Mouse (Mus musculus): ENCODE measurements around the gene Grin3a. TPM values are rescaled to one million over a fixed set of nuclear protein-coding genes. Genes with fewer than 3 reads are reported as not detected.

Gene Grin3a
- total RNA-seq, 2 experiments from 2014 or later = 0.62 to 0.64 TPM

Other genes with a start within 250 kb of the Grin3a start
- 10 to 100 TPM; 34.9 to 35.5 TPM for gene Tmem246, start 247.9 kb downstream of the Grin3a start, total RNA-seq (2021)
- 10 to 100 TPM; 27.7 to 28.6 TPM for gene Rnf20, start 213.7 kb downstream of the Grin3a start, total RNA-seq (2021)
- gene Ppp3r2, start 163.7 kb downstream of the Grin3a start, total RNA-seq (2021) = not detected